Mouse (Mus musculus) small intestine, adult 2 months (tissue): Measurements from ENCODE around the gene Tas2r143.

Experiments
- CTCF ChIP-seq: fragments of 200-500 bp; IDR thresholded peaks from 2 replicates; pipeline ENCODE4 v1.5.1; 2012; ENCODE audit warnings: low read depth, mild to moderate bottlenecking, control low read depth, inconsistent platforms, low read length, moderate library complexity, mixed read lengths; ENCODE audit not compliant: insufficient replicate concordance, insufficient read length; ENCODE audit errors: extremely low read depth
- POLR2A ChIP-seq: fragments of 200-500 bp; IDR thresholded peaks from 2 replicates; pipeline ENCODE4 v1.6.1; 2012; ENCODE audit warnings: low read depth, mild to moderate bottlenecking, control low read depth, inconsistent platforms, low read length, moderate library complexity

DNA sequence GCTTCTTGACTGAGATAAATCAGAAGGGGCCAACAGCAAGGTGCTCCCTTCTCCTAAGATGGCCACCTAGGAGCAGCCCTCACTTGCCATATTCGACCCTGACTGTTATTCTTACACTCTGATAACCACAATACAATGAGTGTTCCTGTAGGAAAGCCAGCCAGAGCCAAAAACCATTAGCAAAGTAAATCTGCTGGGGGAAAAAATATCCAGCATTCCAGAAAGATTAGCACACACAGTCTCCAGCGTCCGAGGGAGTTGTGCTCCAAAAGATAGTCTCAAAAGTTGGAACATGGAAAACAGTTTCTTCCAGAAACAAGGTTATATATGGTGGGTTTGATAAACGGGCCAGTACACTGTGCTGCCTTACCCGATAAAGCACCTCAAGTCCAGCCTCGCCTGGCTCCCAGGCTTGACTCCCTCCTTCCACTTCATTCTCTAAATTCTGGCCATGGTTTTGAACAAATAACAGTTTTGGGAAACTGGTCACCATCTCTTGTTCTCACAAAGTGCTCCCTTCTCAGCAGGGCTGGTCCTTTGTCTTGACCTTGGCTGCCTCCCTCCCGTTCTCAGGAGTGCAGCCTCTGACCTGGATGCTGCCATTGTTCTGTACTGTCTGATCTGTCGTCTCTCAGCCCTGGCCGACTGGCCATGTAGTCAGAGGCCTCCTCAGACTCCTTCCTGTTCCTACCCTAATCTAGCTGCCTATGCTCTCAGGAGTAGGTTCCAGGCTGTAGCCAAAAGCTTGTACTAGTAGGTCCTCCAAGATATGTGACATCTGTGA, 40.5 kb upstream of the Tas2r143 start:
- TF ChIP-seq CTCF = no peak
- no peak for TF ChIP-seq POLR2A
